In the genomic region with DNA sequence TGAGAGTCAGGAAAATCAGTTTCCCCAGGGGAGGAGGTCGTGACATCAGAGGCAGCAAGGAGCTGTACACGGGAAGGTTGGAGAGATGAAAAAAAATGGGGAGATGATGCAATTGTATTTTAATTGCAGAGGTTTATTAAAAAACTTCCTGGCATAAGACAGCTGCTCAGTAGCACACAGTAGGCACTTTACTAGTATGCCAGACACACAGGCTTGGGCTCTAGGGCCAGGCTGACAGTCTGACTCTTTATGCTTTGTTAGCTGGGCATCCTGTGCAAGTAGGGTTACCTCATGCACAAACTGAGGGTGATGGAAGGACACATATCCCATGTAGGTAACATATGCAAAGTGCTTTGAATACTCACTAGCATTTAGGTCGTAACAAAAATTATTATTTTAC, we compare ENCODE assay signal across 16 mouse cellular contexts.
"Had no signal": no experiment of that assay in that cellular context is flagged by ENCODE, and none has a peak within 500 bp of the region (broad histone marks: within the 10 kb centered on the region; RNA-seq: fewer than 3 reads in every experiment).

No protein-coding gene starts in this region.

- H3K9me3 ChIP-seq: neural tube, embryonic 13.5 days; neural tube, embryonic 15.5 days; stomach, embryonic 15.5 days had no signal

- DNase-seq: retina, postnatal 1 day; right cerebral cortex, adult 18-20 months; right cerebral cortex, postnatal 14 days; right cerebral cortex, postnatal 25 days; right cerebral cortex, postnatal 4 days; spleen, adult 18-20 months; thymus, adult 18-20 months; thymus, adult 2 months; thymus, postnatal 14 days; thymus, postnatal 25 days; thymus, postnatal 36 days; thymus, postnatal 4 days had no signal

- H3K9ac ChIP-seq: neural tube, embryonic 13.5 days; neural tube, embryonic 15.5 days; stomach, embryonic 15.5 days had no signal

- H3K4me3 ChIP-seq: neural tube, embryonic 13.5 days; neural tube, embryonic 15.5 days; stomach, embryonic 15.5 days had no signal

- H3K36me3 ChIP-seq: neural tube, embryonic 13.5 days; neural tube, embryonic 15.5 days; stomach, embryonic 15.5 days had no signal

- H3K27ac ChIP-seq: neural tube, embryonic 13.5 days; neural tube, embryonic 15.5 days; stomach, embryonic 15.5 days; stomach, postnatal 0 days had no signal

- H3K4me2 ChIP-seq: neural tube, embryonic 13.5 days; neural tube, embryonic 15.5 days; stomach, embryonic 15.5 days had no signal

- H3K27me3 ChIP-seq: stomach, embryonic 15.5 days had no signal
